Mouse (Mus musculus) heart, adult 2 months (tissue): ENCODE data around the gene Arcn1.

Experiments used
- CTCF ChIP-seq: fragments of 200-600 bp; IDR thresholded peaks from 2 replicates; pipeline ENCODE4 v1.8.1; 2022; ENCODE audit warnings: antibody characterized with exemption, mild to moderate bottlenecking, moderate library complexity
- POLR2A ChIP-seq: fragments of 200-500 bp; IDR thresholded peaks from 2 replicates; pipeline ENCODE4 v1.6.1; 2011; ENCODE audit warnings: mild to moderate bottlenecking, low read depth, low read length, control low read depth; ENCODE audit not compliant: insufficient read depth

GRCm38 (mm10) chr9:44799102-44799957 is 31.7 kb upstream of the Arcn1 start, which contains the start of gene Tmem25:
- TF ChIP-seq CTCF, result no peak
- peak; percentile 62 for TF ChIP-seq POLR2A
